In the genomic region with DNA sequence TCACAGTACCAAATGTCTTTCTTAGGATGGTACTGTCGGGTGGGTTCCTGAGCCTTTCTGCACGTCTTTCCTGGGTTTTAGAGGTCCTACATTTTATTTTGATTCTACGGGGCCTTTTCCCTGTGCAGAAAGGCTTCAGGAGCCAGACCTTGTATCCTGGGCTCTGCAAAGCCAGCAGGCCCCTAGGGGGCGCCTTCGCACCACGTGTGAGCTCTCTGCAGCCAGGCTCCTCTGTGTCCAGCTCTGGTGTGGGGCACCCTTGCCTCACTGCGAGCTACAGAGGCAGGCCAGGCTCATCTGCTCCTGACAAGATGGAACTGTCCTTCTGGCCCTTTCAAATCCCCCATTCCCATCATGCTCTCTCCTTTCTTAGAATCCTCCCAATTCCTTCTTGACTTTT, we compare ENCODE assay signal across 9 mouse cellular contexts. TPM values are rescaled to one million over a fixed set of nuclear protein-coding genes. Genes with fewer than 3 reads are reported as not detected.
DNase-seq lines count a peak whose midpoint lies in the region; ATAC-seq and TF ChIP-seq lines count a peak whose summit lies in the region.
"Had no signal": no experiment of that assay in that cellular context is flagged by ENCODE, and none has a peak within 500 bp of the region (broad histone marks: within the 10 kb centered on the region; RNA-seq: fewer than 3 reads in every experiment).

No protein-coding gene starts in this region.

- 19% methylated on average over 7 of the region's 7 CpGs for WGBS in forebrain, embryonic 14.5 days
- 10% methylated on average over 7 of the region's 7 CpGs for WGBS in liver, embryonic 16.5 days (ENCODE audit: insufficient replicate concordance)
- 13% methylated on average over 7 of the region's 7 CpGs for WGBS in olfactory bulb, adult 2 months

- no peak overlapping the region for H3K4me2 ChIP-seq in forebrain, embryonic 14.5 days (ENCODE audit: low read length)
- H3K4me2 ChIP-seq in liver, embryonic 16.5 days (ENCODE audit: low read depth, low read length): no peak overlapping the region
- H3K4me2 ChIP-seq: lung, embryonic 15.5 days had no signal

- no peaks in the 10 kb centered on the region for H3K36me3 ChIP-seq in forebrain, embryonic 14.5 days (ENCODE audit: control insufficient read depth, insufficient read depth, low read length)
- no peaks in the 10 kb centered on the region for H3K36me3 ChIP-seq in liver, embryonic 16.5 days (ENCODE audit: control insufficient read depth, insufficient read depth)
- H3K36me3 ChIP-seq: lung, embryonic 15.5 days had no signal

- intact Hi-C loops in heart, postnatal 14 days (cut with DNase I): loop anchor here (1.0 to 5.0 kb wide), 4 partner anchors 61 to 291 kb away; no protein-coding TSS in a partner anchor

- H3K27ac ChIP-seq in forebrain, embryonic 14.5 days (ENCODE audit: low read depth, low read length): no peak overlapping the region
- H3K27ac ChIP-seq in liver, embryonic 16.5 days (ENCODE audit: low read length): no peak overlapping the region
- no peak overlapping the region for H3K27ac ChIP-seq in olfactory bulb, adult 2 months (ENCODE audit: insufficient read depth, low read depth, low read length)
- H3K27ac ChIP-seq: lung, embryonic 15.5 days had no signal

- TF ChIP-seq POLR2A in olfactory bulb, adult 2 months (IDR thresholded peaks at IDR 0.05; ENCODE audit: insufficient read depth, low read depth, low read length): no peak

- ATAC-seq in cerebellum, adult (ENCODE audit: insufficient number of reproducible peaks, low FRiP score, low TSS enrichment): peak; percentile 88
- peak; percentile 84 for ATAC-seq in forebrain, embryonic 14.5 days
- ATAC-seq in liver, embryonic 16.5 days (ENCODE audit: low read depth): peak; percentile 80

- no peak overlapping the region for H3K9ac ChIP-seq in forebrain, embryonic 14.5 days (ENCODE audit: low read length)
- no peak overlapping the region for H3K9ac ChIP-seq in liver, embryonic 16.5 days (ENCODE audit: low read depth, low read length)
- H3K9ac ChIP-seq: lung, embryonic 15.5 days had no signal

- no peak overlapping the region for H3K4me3 ChIP-seq in forebrain, embryonic 14.5 days (ENCODE audit: low read depth, low read length)
- H3K4me3 ChIP-seq in liver, embryonic 16.5 days (ENCODE audit: low read depth, low read length): no peak overlapping the region
- H3K4me3 ChIP-seq in olfactory bulb, adult 2 months (ENCODE audit: insufficient read depth, low read depth, low read length): no peak overlapping the region
- H3K4me3 ChIP-seq: lung, embryonic 15.5 days had no signal

- 0 out of 2 replicates have a peak, but pooled peaks cover 2% of the 10 kb centered on the region for H3K4me1 ChIP-seq in forebrain, embryonic 14.5 days (ENCODE audit: control insufficient read depth, insufficient read depth, low read length)
- H3K4me1 ChIP-seq in liver, embryonic 16.5 days (ENCODE audit: control insufficient read depth, low read depth, low read length): no peaks in the 10 kb centered on the region
- peaks cover 6% of the 10 kb centered on the region; the same call in 1 of the 2 replicates for H3K4me1 ChIP-seq in olfactory bulb, adult 2 months (ENCODE audit: control insufficient read depth, insufficient read depth, low read length)

- H3K27me3 ChIP-seq in forebrain, embryonic 14.5 days (replicated peaks; ENCODE audit: control insufficient read depth, insufficient read depth, low read length): no peaks in the 10 kb centered on the region
- no peaks in the 10 kb centered on the region for H3K27me3 ChIP-seq in liver, embryonic 16.5 days (ENCODE audit: control insufficient read depth, insufficient read depth, low read depth, low read length)
- H3K27me3 ChIP-seq: lung, embryonic 15.5 days had no signal

- no peaks in the 10 kb centered on the region for H3K9me3 ChIP-seq in forebrain, embryonic 14.5 days (replicated peaks; ENCODE audit: control insufficient read depth, low read length)
- no peaks in the 10 kb centered on the region for H3K9me3 ChIP-seq in liver, embryonic 16.5 days (replicated peaks; ENCODE audit: control insufficient read depth, low read length)
- H3K9me3 ChIP-seq: lung, embryonic 15.5 days had no signal

- peak; percentile 81 for DNase-seq in ES-CJ7 (ENCODE audit: low read depth, low spot score)
- peak; percentile 89 for DNase-seq in forebrain, embryonic 14.5 days (ENCODE audit: low spot score)
- DNase-seq in heart, postnatal 14 days: peak; percentile 92 to 95
- peak; percentile 95 to 96 for DNase-seq in kidney, postnatal 4 days
- peak; percentile 82 for DNase-seq in testis, postnatal 14 days (ENCODE audit: low spot score)

- TF ChIP-seq CTCF in olfactory bulb, adult 2 months (IDR thresholded peaks at IDR 0.05; ENCODE audit: insufficient read depth, low read depth, low read length): peak; percentile 96

RNA-seq across cellular contexts. Expression of gene Usp3, which starts 53.3 kb away (rescaled TPM):
- polyA plus RNA-seq in forebrain, embryonic 14.5 days (2014; fragmentation: Nextera tagmentation; extraction: Ambion mirVana): 125 and 134 TPM in 2 replicates
- 10 to 100 TPM; 29.5 to 29.7 TPM for total RNA-seq in heart, postnatal 14 days (2021)
- polyA plus RNA-seq in liver, embryonic 16.5 days (2015; fragmentation: Nextera tagmentation; extraction: Ambion mirVana): 11.9 and 14.8 TPM in 2 replicates
- 943 TPM in 1 of 2 replicates, not detected in the other for polyA plus RNA-seq in olfactory bulb, adult 2 months (2012; ENCODE audit: insufficient read depth, insufficient read length, low replicate concordance, missing spikeins)
